Mouse (Mus musculus) MEL (cell line): ENCODE results near the gene Spint2.

ENCODE experiments used
- CHD1 ChIP-seq: IDR thresholded peaks from 2 replicates; pipeline ENCODE4 v1.6.1; 2012; ENCODE audit warnings: low read depth, mild to moderate bottlenecking, inconsistent platforms, low read length, improper control_type of control experiment
- CHD2 ChIP-seq: IDR thresholded peaks from 2 replicates; pipeline ENCODE4 v1.6.1; 2011; ENCODE audit warnings: low read length, improper control_type of control experiment
- CTCF ChIP-seq, 3 experiments: IDR thresholded peaks in 2 of 3; conservative IDR thresholded peaks in 1 of 3; 2 replicates each; pipeline ENCODE4 v1.5.1; 2011 to 2012; ENCODE audit warnings: low read length in 3 of 3, low read depth in 2 of 3, mild to moderate bottlenecking in 2 of 3, improper control_type of control experiment in 1 of 3, inconsistent platforms in 1 of 3, mixed read lengths in 1 of 3, moderate library complexity in 1 of 3; ENCODE audit not compliant: control insufficient read depth in 1 of 3, insufficient read depth in 1 of 3, poor library complexity in 1 of 3, severe bottlenecking in 1 of 3
- EP300 ChIP-seq, 2 experiments: IDR thresholded peaks; 2 replicates each; pipeline ENCODE4 v1.6.1; 2011; ENCODE audit warnings: improper control_type of control experiment in 2 of 2, low read length in 2 of 2, low read depth in 1 of 2, mild to moderate bottlenecking in 1 of 2
- GATA1 ChIP-seq: IDR thresholded peaks from 2 replicates; pipeline ENCODE4 v1.6.1; 2011; ENCODE audit warnings: low read depth, low read length, improper control_type of control experiment
- MAX ChIP-seq: IDR thresholded peaks from 2 replicates; pipeline ENCODE4 v1.6.1; 2011; ENCODE audit warnings: low read length, improper control_type of control experiment
- MYB ChIP-seq: IDR thresholded peaks from 2 replicates; pipeline ENCODE4 v1.6.1; 2011; ENCODE audit warnings: mild to moderate bottlenecking, low read depth, low read length, improper control_type of control experiment
- MYC ChIP-seq: IDR thresholded peaks from 2 replicates; pipeline ENCODE4 v1.6.1; 2011; ENCODE audit warnings: low read depth, mild to moderate bottlenecking, low read length, improper control_type of control experiment, moderate library complexity
- RAD21 ChIP-seq: IDR thresholded peaks from 2 replicates; pipeline ENCODE4 v1.6.1; 2011; ENCODE audit warnings: mild to moderate bottlenecking, low read depth, low read length, improper control_type of control experiment

GRCm38 (mm10) chr7:29248261-29248841 is 33.4 kb downstream of the Spint2 start, which contains the start of gene 2200002D01Rik:
- no peak for TF ChIP-seq MAX
- TF ChIP-seq EP300 (IDR thresholded peaks at IDR 0.05; ENCODE audit: low read depth in 1 of 2, low read length in 2 of 2), result no peak
- TF ChIP-seq MYC, result no peak
- no peak for TF ChIP-seq GATA1
- TF ChIP-seq CTCF (IDR thresholded peaks at IDR 0.05 in 2 of 3, conservative IDR thresholded peaks at IDR 0.05 in 1 of 3; ENCODE audit: control insufficient read depth in 1 of 3, insufficient read depth in 1 of 3, low read depth in 2 of 3, low read length in 3 of 3, poor library complexity in 1 of 3, severe bottlenecking in 1 of 3), result no peak
- no peak for TF ChIP-seq MYB
- no peak for TF ChIP-seq RAD21
- TF ChIP-seq CHD2, result no peak
- no peak for TF ChIP-seq CHD1
